Mouse (Mus musculus) C2C12 (cell line): ENCODE data around the gene Vipas39.

Source experiments
- CTCF ChIP-seq: IDR thresholded peaks from one replicate; pipeline ENCODE4 v1.5.1; 2011; ENCODE audit not compliant: control insufficient read depth, insufficient read depth, insufficient read length
- MYOG ChIP-seq: IDR thresholded peaks from one replicate; pipeline ENCODE4 v1.6.1; 2011; ENCODE audit not compliant: control insufficient read depth, insufficient read length; ENCODE audit errors: extremely low read depth

- TF ChIP-seq CTCF (no peak), MYOG (no peak)
Observed at GRCm38 (mm10) chr12:87279350-87279749, 13.3 kb upstream of the Vipas39 start.
